Mouse (Mus musculus) megakaryocyte progenitor cell, adult 5-6 weeks (primary cell): ENCODE measurements around the gene Tshz2. TPM values are rescaled to one million over a fixed set of nuclear protein-coding genes. Genes with fewer than 3 reads are reported as not detected.

Source experiments
- ATAC-seq: replicated peaks from 2 replicates; pipeline ENCODE4 v1.8.0; 2016; ENCODE audit warnings: mild to moderate bottlenecking, moderate TSS enrichment, inconsistent platforms; ENCODE audit not compliant: poor library complexity
- total RNA-seq, 2 experiments: library from RNA; stranded (forward) in 1 of 2; stranded (reverse) in 1 of 2; fragments of 157-497, 149-512 nt in 1 of 2; fragments of 200-1000 nt in 1 of 2; gene quantifications; 2 replicates each; pipeline versions ENCODE4 v1.2.3 to v1.2.4; 2015 to 2017

Gene Tshz2
- total RNA-seq, 2 experiments from 2014 or later: not detected

GRCm38 (mm10) chr2:169927401-169927800 lies 294.6 kb downstream of the Tshz2 start:
- no peak for ATAC-seq

GRCm38 (mm10) chr2:169928447-169929120 lies 295.8 kb downstream of the Tshz2 start:
- ATAC-seq: peak; percentile 40; the same call in 1 of the 2 replicates

- ATAC-seq: peak; percentile 71
These were observed 297.0 kb downstream of the Tshz2 start for GRCm38 (mm10) chr2:169929540-169930497.

GRCm38 (mm10) chr2:169935642-169936041 lies 302.8 kb downstream of the Tshz2 start:
- peak; percentile 58 for ATAC-seq

GRCm38 (mm10) chr2:169940297-169941142 lies 307.7 kb downstream of the Tshz2 start:
- no peak for ATAC-seq

GRCm38 (mm10) chr2:169943727-169944126 lies 310.9 kb downstream of the Tshz2 start:
- ATAC-seq: no peak

- ATAC-seq: no peak
These were observed 315.3 kb downstream of the Tshz2 start for GRCm38 (mm10) chr2:169948139-169948538.

- no peak for ATAC-seq
These were observed 318.2 kb downstream of the Tshz2 start for GRCm38 (mm10) chr2:169951041-169951440.

GRCm38 (mm10) chr2:169952981-169953380 lies 320.2 kb downstream of the Tshz2 start:
- ATAC-seq: no peak

GRCm38 (mm10) chr2:169958736-169959573 lies 326.1 kb downstream of the Tshz2 start:
- peak; percentile 44 for ATAC-seq

- ATAC-seq: no peak
These were observed 328.8 kb downstream of the Tshz2 start for GRCm38 (mm10) chr2:169961463-169962230.

GRCm38 (mm10) chr2:169962231-169962600 lies 329.4 kb downstream of the Tshz2 start:
- ATAC-seq: no peak

GRCm38 (mm10) chr2:169962776-169963175 lies 330.0 kb downstream of the Tshz2 start:
- ATAC-seq: no peak

GRCm38 (mm10) chr2:169970481-169970880 lies 337.7 kb downstream of the Tshz2 start:
- ATAC-seq: no peak

GRCm38 (mm10) chr2:169982925-169983324 lies 350.1 kb downstream of the Tshz2 start:
- no peak for ATAC-seq

GRCm38 (mm10) chr2:169987186-169987585 lies 354.4 kb downstream of the Tshz2 start:
- peak; percentile 26; the same call in 1 of the 2 replicates for ATAC-seq

- ATAC-seq: no peak
These were observed 356.4 kb downstream of the Tshz2 start for GRCm38 (mm10) chr2:169989186-169989585.

GRCm38 (mm10) chr2:169990991-169991390 lies 358.2 kb downstream of the Tshz2 start:
- no peak for ATAC-seq

GRCm38 (mm10) chr2:169995987-169996386 lies 363.2 kb downstream of the Tshz2 start:
- no peak for ATAC-seq
